Mouse (Mus musculus) naive thymus-derived CD4-positive, alpha-beta T cell, adult 2 months (primary cell): ENCODE measurements around the gene Gm21981.

Source experiments
- DNase-seq: peaks from one replicate; pipeline ENCODE4 v3.0.0-alpha.2; 2011; ENCODE audit warnings: low read depth

Gene Gm21981

DNA sequence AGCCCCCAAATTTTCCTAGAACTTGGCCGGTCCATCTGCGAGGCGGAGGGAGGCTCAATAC is at the start of gene Gm21981:
Gm21981 (minus strand) TSS at position 14 of the 61 bp plus-strand sequence.
- no peak for DNase-seq

DNA sequence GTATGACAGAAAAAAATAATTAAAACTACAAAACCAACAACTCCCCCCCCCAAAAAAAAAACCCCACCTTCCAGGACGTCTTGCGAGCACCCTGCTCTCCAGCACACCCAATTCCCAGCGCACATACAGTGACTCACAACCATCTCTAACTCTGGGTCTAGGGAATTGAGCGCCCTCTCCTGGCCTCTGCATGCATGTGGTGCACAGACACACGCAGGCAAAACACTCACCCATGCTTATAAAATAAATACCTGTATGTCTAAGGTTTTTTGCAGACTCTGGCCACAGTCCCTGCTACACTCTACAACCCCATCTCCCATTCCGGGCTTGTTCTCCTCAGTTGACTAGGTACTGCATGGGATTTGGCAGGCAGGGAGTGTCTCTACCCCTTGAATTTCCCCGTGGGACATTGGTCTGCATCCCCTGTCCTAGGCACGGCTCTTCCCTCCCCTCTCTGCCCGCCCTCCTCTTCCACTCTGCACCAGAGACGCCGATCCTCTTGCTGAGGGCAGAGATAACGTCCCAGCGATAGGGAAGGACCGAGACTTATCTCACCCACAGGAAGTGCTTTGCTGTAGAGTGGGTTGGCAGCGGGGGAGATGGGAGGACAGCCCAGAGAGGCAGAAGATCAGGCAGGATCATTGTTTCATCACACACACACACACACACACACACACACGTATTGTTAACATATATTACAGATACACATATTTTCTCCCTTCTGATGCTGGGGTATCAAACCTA is 48.9 kb upstream of the Gm21981 start:
- DNase-seq, result peak; percentile 62

DNA sequence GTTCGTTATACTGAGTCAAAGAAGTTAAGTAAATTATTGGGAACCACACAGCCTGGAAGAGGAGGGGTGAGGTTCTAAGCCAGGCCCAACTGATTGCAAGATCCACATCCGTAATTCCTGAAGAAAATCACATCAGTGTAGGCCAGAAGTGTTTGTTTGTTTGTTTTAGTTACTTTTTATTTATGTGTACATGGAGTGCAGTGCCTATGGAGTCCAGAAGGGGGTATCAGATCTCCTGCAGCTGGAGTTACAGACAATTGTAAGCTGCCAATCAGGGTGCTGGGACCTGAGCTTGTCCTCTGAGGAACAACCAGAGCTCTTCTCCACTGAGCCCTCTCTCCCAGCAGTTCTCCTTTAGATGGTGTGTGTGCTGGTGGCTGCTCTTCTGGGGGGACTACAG is 45.9 kb upstream of the Gm21981 start:
- peak; percentile 46 for DNase-seq

- peak; percentile 76 for DNase-seq
Observed at GRCm38 (mm10) chr17:47738879-47739798, 44.9 kb upstream of the Gm21981 start.

- DNase-seq, result peak; percentile 59
Observed at GRCm38 (mm10) chr17:47738066-47738878, 44.0 kb upstream of the Gm21981 start.

- DNase-seq, result peak; percentile 69
Observed at GRCm38 (mm10) chr17:47737271-47738065, 43.2 kb upstream of the Gm21981 start.

DNA sequence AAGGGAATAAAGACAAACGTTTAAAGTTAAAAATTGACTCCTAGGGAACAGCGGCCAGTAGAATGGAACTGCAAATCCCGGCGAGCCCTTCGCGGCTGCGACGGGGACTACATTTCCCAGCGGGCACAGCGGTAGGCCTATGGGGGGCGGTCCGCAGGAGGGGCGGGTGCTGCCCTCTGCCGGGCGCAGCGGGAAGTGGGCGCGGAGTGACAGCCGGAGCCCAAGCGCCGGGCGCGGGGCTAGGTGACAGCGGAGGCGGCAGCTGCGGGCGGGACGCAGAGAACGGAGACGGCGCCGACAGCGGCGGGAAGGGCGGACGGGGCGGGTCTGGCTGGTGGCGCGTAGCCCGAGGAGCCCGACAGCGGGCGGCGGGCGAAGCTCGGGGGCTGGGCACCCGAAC is 42.6 kb upstream of the Gm21981 start, which contains the start of gene Tfeb:
Tfeb (plus strand) TSS at position 175 of the 400 bp plus-strand sequence.
- DNase-seq, result peak; percentile 95

DNA sequence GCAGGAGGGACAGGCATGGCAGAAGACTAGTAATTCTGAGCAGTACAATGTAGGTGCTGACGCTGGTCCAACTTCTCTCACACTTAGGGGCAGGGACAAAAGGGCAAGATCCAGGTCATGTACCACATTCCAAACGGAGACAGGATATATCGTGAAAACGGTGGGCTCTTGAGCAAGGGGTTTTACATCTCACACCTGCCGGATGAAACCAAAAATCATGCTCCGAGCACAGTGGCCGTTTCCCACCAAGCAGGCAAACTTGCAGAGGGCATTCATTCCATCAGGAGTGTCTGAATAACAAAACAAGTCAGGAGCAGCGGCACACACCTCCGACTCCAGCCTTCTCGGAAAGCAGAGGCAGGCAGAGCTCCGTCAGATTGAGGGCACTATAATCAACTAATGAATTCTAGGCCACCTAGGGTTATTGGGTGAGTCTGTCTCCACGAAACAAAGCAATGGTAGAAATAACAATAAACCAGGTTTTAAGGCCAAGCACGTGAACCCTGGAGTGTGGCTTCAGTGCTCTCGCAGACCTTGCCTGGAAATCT is 41.4 kb upstream of the Gm21981 start:
- no peak for DNase-seq

DNA sequence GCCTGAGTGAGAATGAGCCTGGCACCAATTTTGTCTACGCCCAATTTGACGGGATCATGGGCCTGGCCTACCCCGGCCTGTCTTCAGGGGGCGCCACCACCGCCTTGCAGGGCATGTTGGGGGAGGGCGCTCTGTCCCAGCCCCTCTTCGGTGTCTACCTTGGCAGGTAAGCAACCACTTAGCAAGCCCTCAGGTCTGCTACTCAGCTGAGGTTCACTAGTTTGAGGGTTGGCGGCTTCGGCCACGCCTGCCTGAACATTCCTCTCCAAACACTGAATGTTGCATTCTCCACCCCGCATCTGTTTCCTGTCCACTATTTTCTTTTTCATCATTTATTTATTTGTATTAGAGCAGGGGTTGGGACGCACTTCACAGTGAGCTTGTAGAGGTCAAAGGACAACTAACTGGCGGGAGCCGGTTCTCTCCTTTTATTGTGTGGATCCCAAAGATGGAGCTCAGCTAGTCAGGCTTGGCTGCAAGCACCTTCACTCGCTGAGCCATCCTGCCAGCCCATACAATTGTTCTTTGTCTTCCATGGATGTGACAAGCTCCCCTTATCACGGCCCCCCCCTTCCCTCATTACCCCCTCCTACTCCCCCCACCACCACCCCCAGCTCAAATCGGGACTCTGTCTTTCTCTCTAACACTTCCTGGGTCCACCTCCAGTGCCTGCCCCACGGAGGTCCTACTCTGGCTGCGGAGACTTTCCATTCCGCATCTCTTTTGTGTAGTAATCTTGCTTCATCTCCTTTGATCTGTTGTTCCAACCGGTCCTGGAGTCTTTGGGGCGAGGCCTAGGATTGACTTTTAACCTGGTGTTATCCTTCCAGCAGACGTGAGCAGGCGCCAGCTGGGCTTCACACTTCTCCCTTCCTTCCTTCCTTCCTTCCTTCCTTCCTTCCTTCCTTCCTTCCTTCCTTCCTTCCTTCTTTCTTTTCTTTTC is 36.6 kb upstream of the Gm21981 start:
- no peak for DNase-seq

GRCm38 (mm10) chr17:47726566-47726965 is 32.3 kb upstream of the Gm21981 start, which contains the start of gene Pgc:
Gene Pgc, plus strand, starts transcription at chr17:47726842.
- no peak for DNase-seq

DNA sequence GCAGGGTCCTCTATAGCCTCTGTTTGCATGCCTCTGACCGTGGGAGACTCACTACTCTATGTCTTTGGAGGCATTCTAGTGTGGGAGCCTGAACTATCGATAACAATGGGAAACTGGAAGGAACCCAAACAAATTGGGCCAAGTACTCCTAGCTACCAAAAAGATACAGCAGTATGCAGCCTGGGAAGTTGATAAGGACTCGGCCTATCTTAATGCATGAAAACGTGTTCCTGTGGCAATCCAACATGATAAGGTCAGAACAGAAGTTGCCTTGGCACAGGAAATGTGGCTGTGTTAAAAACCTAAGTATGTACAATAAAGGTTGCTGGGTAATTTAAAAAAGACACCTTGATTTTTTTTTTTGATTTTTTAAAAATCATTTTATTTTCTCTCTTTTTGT is 26.9 kb upstream of the Gm21981 start:
- no peak for DNase-seq

DNA sequence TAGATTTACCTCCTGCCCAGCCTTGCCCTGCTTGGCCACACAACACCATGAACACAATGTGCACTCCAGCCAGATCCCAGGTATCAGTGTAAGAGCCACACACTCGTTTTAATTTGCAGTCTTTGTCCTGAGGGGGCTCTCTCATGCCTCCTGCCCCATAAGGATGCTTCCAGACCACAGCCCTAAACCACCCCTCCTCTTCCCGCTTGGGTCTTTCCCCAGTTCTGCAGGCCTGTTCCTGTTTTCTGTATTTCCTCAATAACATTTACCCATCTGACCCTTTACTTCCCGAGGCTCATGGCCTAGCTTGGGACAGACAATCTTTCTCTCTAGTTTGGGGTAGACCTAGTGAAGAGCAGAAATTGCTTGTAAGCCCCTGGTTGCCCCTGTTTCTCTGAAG is 20.8 kb upstream of the Gm21981 start:
- DNase-seq, result no peak

- DNase-seq, result no peak
Observed at GRCm38 (mm10) chr17:47712889-47713571, 18.8 kb upstream of the Gm21981 start.

- no peak for DNase-seq
Observed at GRCm38 (mm10) chr17:47711883-47712282, 17.6 kb upstream of the Gm21981 start.

DNA sequence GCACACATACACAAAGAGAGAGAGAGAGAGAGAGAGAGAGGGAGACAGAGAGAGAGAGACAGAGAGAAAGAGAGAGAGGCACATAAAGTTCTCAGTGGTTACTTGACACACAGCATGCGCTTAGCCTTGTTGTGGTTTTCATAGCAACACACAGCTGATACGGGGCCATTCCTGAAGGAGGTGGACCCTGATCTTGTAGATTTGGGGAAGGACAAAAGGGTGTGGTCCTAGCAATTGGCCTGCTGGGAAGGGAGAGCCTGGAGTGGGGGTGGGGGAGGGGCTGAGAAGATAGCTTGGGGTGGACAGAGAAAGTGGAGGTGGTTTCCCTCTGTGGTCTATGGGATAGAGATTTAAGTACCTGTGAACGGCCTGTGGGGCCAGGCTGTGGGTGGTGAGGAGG is 15.8 kb upstream of the Gm21981 start:
- no peak for DNase-seq

DNA sequence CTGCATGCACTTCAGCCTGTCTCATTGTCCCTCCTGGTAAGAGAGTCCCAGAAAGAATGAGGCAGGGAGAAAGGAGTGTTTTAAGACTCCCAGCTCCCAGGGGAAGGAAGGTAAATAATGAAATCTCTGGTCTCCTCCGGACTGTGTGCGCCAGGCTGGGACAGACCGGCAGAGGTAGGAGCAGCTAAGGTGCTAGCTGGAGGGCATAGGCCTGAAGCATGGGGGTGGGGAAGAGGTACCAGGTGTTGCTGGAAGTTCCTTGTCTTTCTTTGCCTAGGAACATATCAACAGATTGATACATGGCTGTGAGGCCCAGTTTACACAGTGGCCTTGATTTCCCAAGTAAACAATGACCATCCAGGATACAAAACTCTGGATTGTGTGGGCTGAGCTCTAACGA is 14.7 kb upstream of the Gm21981 start:
- no peak for DNase-seq

GRCm38 (mm10) chr17:47707961-47708360 is 13.7 kb upstream of the Gm21981 start:
- no peak for DNase-seq

DNA sequence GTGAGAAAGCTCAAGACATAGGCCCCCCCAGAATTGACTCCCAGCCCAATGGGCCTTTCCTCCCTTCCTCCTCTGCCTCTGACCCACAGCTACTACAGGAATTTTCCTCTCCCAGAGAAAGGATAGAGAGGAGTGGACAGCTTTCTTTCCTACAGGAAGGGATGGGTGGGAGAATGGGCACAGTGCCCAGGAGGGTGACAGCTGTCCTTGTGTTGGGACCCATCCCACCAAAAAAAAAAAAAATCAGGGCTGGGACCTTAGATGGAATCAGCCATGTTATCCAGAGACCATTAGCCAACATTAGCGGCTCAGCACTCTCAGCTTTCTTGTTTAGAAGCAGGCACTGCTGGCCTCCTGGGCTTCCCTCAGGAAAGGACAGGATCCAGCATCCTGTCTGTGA is 11.9 kb upstream of the Gm21981 start:
- DNase-seq, result no peak

DNA sequence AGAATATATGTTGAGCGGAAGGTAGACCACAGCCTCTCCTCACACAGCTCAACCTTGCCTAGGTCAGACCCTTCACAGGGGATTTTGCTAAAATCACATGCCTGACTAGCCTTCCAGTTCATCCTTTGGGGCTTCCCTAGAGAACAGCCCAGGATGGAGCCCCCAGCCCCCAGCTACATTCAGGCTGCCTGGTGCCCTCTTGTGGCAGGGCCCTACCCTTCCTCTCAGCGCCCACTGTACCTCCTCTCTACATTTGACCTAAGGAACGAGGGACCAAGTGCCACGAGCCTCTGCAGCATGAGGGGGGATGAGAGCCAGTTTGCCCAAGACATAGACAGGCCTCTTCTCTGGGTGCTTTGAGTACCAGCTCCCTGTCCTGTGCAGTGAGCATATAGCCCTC is 10.4 kb upstream of the Gm21981 start:
- DNase-seq, result no peak

DNA sequence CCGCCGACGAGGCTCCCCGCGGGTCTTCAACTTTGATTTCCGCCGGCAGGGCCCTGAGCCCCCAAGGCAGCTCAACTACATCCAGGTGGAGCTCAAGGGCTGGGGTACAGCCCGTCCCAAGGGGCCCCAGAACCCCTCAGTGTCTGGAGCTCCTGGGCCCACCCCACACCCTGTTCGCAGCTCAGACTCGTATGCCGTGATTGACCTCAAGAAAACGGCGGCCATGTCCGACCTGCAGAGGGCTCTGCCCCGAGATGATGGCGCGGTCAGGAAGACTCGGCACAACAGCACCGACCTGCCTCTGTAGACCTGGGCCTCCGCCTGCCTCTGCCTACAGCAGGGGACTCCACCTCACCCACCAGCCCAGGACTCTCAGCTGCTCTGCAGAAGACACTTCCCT is 9.3 kb upstream of the Gm21981 start:
- no peak for DNase-seq
